In genomic region chr17:34927306-34928019, GRCm38 (mm10) we compare ENCODE assay signal across 22 mouse cellular contexts. TPM values are rescaled to one million over a fixed set of nuclear protein-coding genes. Genes with fewer than 3 reads are reported as not detected.
A peak's percentile ranks its signal among the peaks of the same experiment; 100 is the strongest.
DNase-seq lines count a peak whose midpoint lies in the region; ATAC-seq and TF ChIP-seq lines count a peak whose summit lies in the region.
"Had no signal": no experiment of that assay in that cellular context is flagged by ENCODE, and none has a peak within 500 bp of the region (broad histone marks: within the 10 kb centered on the region; RNA-seq: fewer than 3 reads in every experiment).

No protein-coding gene starts in this region.

- H3K4me3 ChIP-seq in lung, embryonic 15.5 days, result no peak overlapping the region
- H3K4me3 ChIP-seq in ES-E14 (ENCODE audit: insufficient read depth in 1 of 2, low read depth in 1 of 2, low read length in 2 of 2, poor library complexity in 1 of 2, severe bottlenecking in 1 of 2), result peak overlapping the region in 1 of 2 experiments; percentile 59; a peak in 1 of 4 replicates
- no peak overlapping the region for H3K4me3 ChIP-seq in lung, embryonic 16.5 days (ENCODE audit: low read length)
- H3K4me3 ChIP-seq: forebrain, embryonic 10.5 days; heart, embryonic 15.5 days; hindbrain, embryonic 10.5 days; limb, embryonic 12.5 days; liver, embryonic 13.5 days had no signal

- in situ Hi-C loops in ES-E14 (cut with MboI; ENCODE audit: low sequenced_read_pairs in 2 of 2, unreplicated experiment in 2 of 2), result no loop called here

- no peak overlapping the region for H3K9ac ChIP-seq in lung, embryonic 15.5 days
- H3K9ac ChIP-seq in ES-E14 (ENCODE audit: insufficient read depth, low read depth, low read length, poor library complexity, severe bottlenecking), result 0 out of 2 replicates have a peak overlapping the region, but pooled peaks have one; percentile 52
- H3K9ac ChIP-seq in lung, embryonic 16.5 days (ENCODE audit: low read length), result peak overlapping the region; percentile 51; the same call in 1 of the 2 replicates
- H3K9ac ChIP-seq: heart, embryonic 15.5 days; limb, embryonic 12.5 days; liver, embryonic 13.5 days had no signal

- WGBS in lung, embryonic 15.5 days, result 65% methylated on average over 18 of the region's 18 CpGs
- WGBS in lung, embryonic 16.5 days, result 58% methylated on average over 18 of the region's 18 CpGs

- no peaks in the 10 kb centered on the region for H3K9me3 ChIP-seq in lung, embryonic 15.5 days
- H3K9me3 ChIP-seq in ES-E14 (ENCODE audit: control insufficient read depth, insufficient read depth, low read depth, low read length), result no peaks in the 10 kb centered on the region
- H3K9me3 ChIP-seq in lung, embryonic 16.5 days (ENCODE audit: control insufficient read depth, low read length), result no peaks in the 10 kb centered on the region
- H3K9me3 ChIP-seq: forebrain, embryonic 10.5 days; heart, embryonic 15.5 days; hindbrain, embryonic 10.5 days; limb, embryonic 12.5 days; liver, embryonic 13.5 days had no signal

- 0 out of 2 replicates have a peak overlapping the region, but pooled peaks have one; percentile 10 for H3K4me2 ChIP-seq in lung, embryonic 15.5 days
- peak overlapping the region; percentile 22; the same call in 1 of the 2 replicates for H3K4me2 ChIP-seq in lung, embryonic 16.5 days (ENCODE audit: low read depth, low read length)
- H3K4me2 ChIP-seq: heart, embryonic 15.5 days; limb, embryonic 12.5 days; liver, embryonic 13.5 days had no signal

- H3K27me3 ChIP-seq in lung, embryonic 15.5 days, result no peaks in the 10 kb centered on the region
- H3K27me3 ChIP-seq in lung, embryonic 16.5 days (ENCODE audit: control insufficient read depth, insufficient read depth, low read depth, low read length), result no peaks in the 10 kb centered on the region
- H3K27me3 ChIP-seq: heart, embryonic 15.5 days; limb, embryonic 12.5 days; liver, embryonic 13.5 days had no signal

- peak; percentile 20 to 51 for DNase-seq in frontal cortex, postnatal 36 days (ENCODE audit: low spot score in 2 of 2)
- no peak for DNase-seq in frontal cortex, postnatal 14 days (ENCODE audit: low spot score in 2 of 2)
- no peak for DNase-seq in lung, postnatal 14 days
- DNase-seq in ES-E14 (ENCODE audit: low read depth, low spot score), result no peak
- DNase-seq in thymus, postnatal 10 days (ENCODE audit: low spot score in 2 of 2), result no peak
- DNase-seq: cerebellum, postnatal 10 days; kidney, adult 8-10 months; kidney, postnatal 36 days; liver, embryonic 13.5 days; midbrain, embryonic 14.5 days; retina, postnatal 1 day; thymus, postnatal 4 days had no signal

- no peak overlapping the region for H3K27ac ChIP-seq in lung, embryonic 15.5 days
- H3K27ac ChIP-seq in ES-E14 (ENCODE audit: insufficient read depth, low read depth, low read length, poor library complexity, severe bottlenecking), result no peak overlapping the region
- peak overlapping the region; percentile 32 for H3K27ac ChIP-seq in lung, embryonic 16.5 days (ENCODE audit: low read length)
- H3K27ac ChIP-seq: forebrain, embryonic 10.5 days; heart, embryonic 15.5 days; hindbrain, embryonic 10.5 days; limb, embryonic 12.5 days; liver, embryonic 13.5 days; macrophage had no signal

- no peaks in the 10 kb centered on the region for H3K36me3 ChIP-seq in lung, embryonic 15.5 days
- no peaks in the 10 kb centered on the region for H3K36me3 ChIP-seq in ES-E14 (ENCODE audit: control insufficient read depth, insufficient read depth, low read length, poor library complexity, severe bottlenecking)
- H3K36me3 ChIP-seq in lung, embryonic 16.5 days (ENCODE audit: control insufficient read depth, insufficient read depth, low read length), result no peaks in the 10 kb centered on the region
- H3K36me3 ChIP-seq: forebrain, embryonic 10.5 days; heart, embryonic 15.5 days; hindbrain, embryonic 10.5 days; limb, embryonic 12.5 days; liver, embryonic 13.5 days had no signal

- H3K4me1 ChIP-seq in lung, embryonic 15.5 days, result peaks cover 8% of the 10 kb centered on the region
- peaks cover 0 to 12% of the 10 kb centered on the region in 2 experiments; a peak in 2 of 4 replicates for H3K4me1 ChIP-seq in ES-E14 (ENCODE audit: control insufficient read depth in 2 of 2, insufficient read depth in 2 of 2, low read length in 2 of 2, poor library complexity in 1 of 2)
- H3K4me1 ChIP-seq in lung, embryonic 16.5 days (replicated peaks; ENCODE audit: control insufficient read depth, insufficient read depth, low read length), result peaks cover 10% of the 10 kb centered on the region

- ATAC-seq in lung, embryonic 15.5 days (ENCODE audit: borderline replicate concordance, extremely low read depth, low FRiP score, low TSS enrichment), result no peak
- ATAC-seq in lung, embryonic 16.5 days (ENCODE audit: low read depth), result no peak
- no peak for ATAC-seq in erythroblast, adult 5-6 weeks (replicated peaks; ENCODE audit: low FRiP score, poor library complexity, severe bottlenecking)
- ATAC-seq: inflammation-experienced regulatory T-cells, adult 6 months had no signal

TF ChIP-seq in ES-E14, 5 proteins besides CTCF, POLR2A, EP300 and RAD21:
- TF ChIP-seq ZC3H11A (IDR thresholded peaks at IDR 0.05; ENCODE audit: borderline replicate concordance, low read depth, low read length) (no peak), MAFK (IDR thresholded peaks at IDR 0.05; ENCODE audit: insufficient read depth, low read depth, low read length) (no peak), CHD2 (IDR thresholded peaks at IDR 0.05; ENCODE audit: low read depth, low read length) (no peak), HCFC1 (IDR thresholded peaks at IDR 0.05; ENCODE audit: borderline replicate concordance, insufficient read depth, low read length) (no peak), ZNF384 (IDR thresholded peaks at IDR 0.05; ENCODE audit: low read depth, low read length) (no peak)

RNA-seq across cellular contexts. Expression of gene Neu1, which starts 3.6 kb away (rescaled TPM):
- polyA plus RNA-seq in lung, embryonic 15.5 days (2015; fragmentation: Nextera tagmentation; extraction: Ambion mirVana), result 17.3 and 17.9 TPM in 2 replicates
- total RNA-seq in ES-E14 (2012; rRNA removed), result 24.0 and 40.6 TPM in 2 replicates
- 19.0 and 20.4 TPM in 2 replicates for polyA plus RNA-seq in lung, embryonic 16.5 days (2015; fragmentation: Nextera tagmentation; extraction: Ambion mirVana)
- total RNA-seq in erythroblast, adult 5-6 weeks (2015; ENCODE audit: low replicate concordance), result 12.3 and 12.9 TPM in 2 replicates
- 7.0 and 8.7 TPM in 2 replicates for total RNA-seq in erythroblast, adult 5-6 weeks (2017; ENCODE audit: low replicate concordance)

RNA-seq across cellular contexts. Expression of gene Slc44a4, which starts 13.2 kb away (rescaled TPM):
- polyA plus RNA-seq in lung, embryonic 15.5 days (2015; fragmentation: Nextera tagmentation; extraction: Ambion mirVana), result 0.94 and 1.5 TPM in 2 replicates
- 5.5 and 8.7 TPM in 2 replicates for total RNA-seq in ES-E14 (2012; rRNA removed)
- polyA plus RNA-seq in lung, embryonic 16.5 days (2015; fragmentation: Nextera tagmentation; extraction: Ambion mirVana), result 1.5 and 1.9 TPM in 2 replicates
- not detected in 2 replicates for total RNA-seq in erythroblast, adult 5-6 weeks (2015; ENCODE audit: low replicate concordance)
- not detected in 2 replicates for total RNA-seq in erythroblast, adult 5-6 weeks (2017; ENCODE audit: low replicate concordance)
- total RNA-seq: gastrocnemius, adult 18-20 months had no signal
- polyA plus RNA-seq: hindbrain, embryonic 10.5 days; inflammation-experienced regulatory T-cells, adult 6 months; limb, embryonic 12.5 days; macrophage; midbrain, embryonic 14.5 days had no signal

RNA-seq across cellular contexts. Expression of gene Ehmt2, which starts 29.2 kb away (rescaled TPM):
- 64.9 and 69.9 TPM in 2 replicates for polyA plus RNA-seq in lung, embryonic 15.5 days (2015; fragmentation: Nextera tagmentation; extraction: Ambion mirVana)
- total RNA-seq in ES-E14 (2012; rRNA removed), result 124 and 147 TPM in 2 replicates
- 58.2 and 62.2 TPM in 2 replicates for polyA plus RNA-seq in lung, embryonic 16.5 days (2015; fragmentation: Nextera tagmentation; extraction: Ambion mirVana)
- 18.8 and 19.9 TPM in 2 replicates for total RNA-seq in erythroblast, adult 5-6 weeks (2015; ENCODE audit: low replicate concordance)
- 18.8 and 22.0 TPM in 2 replicates for total RNA-seq in erythroblast, adult 5-6 weeks (2017; ENCODE audit: low replicate concordance)

RNA-seq across cellular contexts. Expression of gene C2, which starts 29.4 kb away (rescaled TPM):
- polyA plus RNA-seq in lung, embryonic 15.5 days (2015; fragmentation: Nextera tagmentation; extraction: Ambion mirVana), result 2.6 and 2.9 TPM in 2 replicates
- total RNA-seq in ES-E14 (2012; rRNA removed), result 5.0 TPM in 2 replicates
- 3.2 and 4.8 TPM in 2 replicates for polyA plus RNA-seq in lung, embryonic 16.5 days (2015; fragmentation: Nextera tagmentation; extraction: Ambion mirVana)
- total RNA-seq in erythroblast, adult 5-6 weeks (2015; ENCODE audit: low replicate concordance), result 3.6 TPM in 1 of 2 replicates, not detected in the other
- total RNA-seq in erythroblast, adult 5-6 weeks (2017; ENCODE audit: low replicate concordance), result 0.98 TPM in 1 of 2 replicates, not detected in the other

RNA-seq across cellular contexts. Expression of gene Hspa1b, which starts 31.6 kb away (rescaled TPM):
- polyA plus RNA-seq in lung, embryonic 15.5 days (2015; fragmentation: Nextera tagmentation; extraction: Ambion mirVana), result 0.15 and 0.26 TPM in 2 replicates
- total RNA-seq in ES-E14 (2012; rRNA removed), result 11.0 and 14.6 TPM in 2 replicates
- polyA plus RNA-seq in lung, embryonic 16.5 days (2015; fragmentation: Nextera tagmentation; extraction: Ambion mirVana), result 0.10 and 0.19 TPM in 2 replicates
- total RNA-seq in erythroblast, adult 5-6 weeks (2015; ENCODE audit: low replicate concordance), result 4.0 and 7.3 TPM in 2 replicates
- 4.3 and 7.9 TPM in 2 replicates for total RNA-seq in erythroblast, adult 5-6 weeks (2017; ENCODE audit: low replicate concordance)
- polyA plus RNA-seq: limb, embryonic 12.5 days had no signal

Comparison
In these comparisons a context has a peak if more than half of its experiments do, and no peak if none do; other contexts are left out.
1. DNase-seq: peak in frontal cortex, postnatal 36 days (2 of 2); none in frontal cortex, postnatal 14 days (0 of 2), lung, postnatal 14 days (single experiment), ES-E14 (single experiment) and thymus, postnatal 10 days (0 of 2).